Mouse (Mus musculus) myocyte (in vitro differentiated cells): ENCODE data around the gene Styk1. TPM values are rescaled to one million over a fixed set of nuclear protein-coding genes. Genes with fewer than 3 reads are reported as not detected.

Experiments
- H3K27me3 ChIP-seq: one replicate; pipeline ENCODE4 v1.6.1; 2011; ENCODE audit not compliant: control insufficient read depth, insufficient read depth, insufficient read length
- H3K36me3 ChIP-seq: one replicate; pipeline ENCODE4 v1.6.1; 2011; ENCODE audit not compliant: control insufficient read depth, insufficient read depth
- H3K4me2 ChIP-seq: one replicate; pipeline ENCODE4 v1.6.1; 2011; ENCODE audit warnings: low read depth, control low read depth
- H3K4me3 ChIP-seq: one replicate; pipeline ENCODE4 v1.5.1; 2011; ENCODE audit warnings: mild to moderate bottlenecking, control low read depth, moderate library complexity
- H3K79me2 ChIP-seq: one replicate; pipeline ENCODE4 v1.6.1; 2011; ENCODE audit not compliant: control insufficient read depth, insufficient read depth
- H3ac ChIP-seq: one replicate; pipeline ENCODE4 v1.6.1; 2011; ENCODE audit not compliant: control insufficient read depth, insufficient read length
- CEBPB ChIP-seq: IDR thresholded peaks from 2 replicates; pipeline ENCODE4 v1.6.1; 2011; ENCODE audit warnings: mild to moderate bottlenecking, moderate library complexity; ENCODE audit not compliant: poor library complexity, insufficient read depth, severe bottlenecking
- E2F4 ChIP-seq: IDR thresholded peaks from one replicate; pipeline ENCODE4 v1.6.1; 2011; ENCODE audit warnings: mild to moderate bottlenecking, control low read depth, moderate library complexity; ENCODE audit not compliant: insufficient read depth
- MAX ChIP-seq: IDR thresholded peaks from one replicate; pipeline ENCODE4 v1.6.1; 2011; ENCODE audit warnings: low read depth, mild to moderate bottlenecking, control low read depth
- MYOD1 ChIP-seq, 3 experiments: IDR thresholded peaks; one replicate each; pipeline ENCODE4 v1.6.1; 2011; ENCODE audit warnings: control low read depth in 2 of 3, low read depth in 2 of 3, mild to moderate bottlenecking in 2 of 3, moderate library complexity in 1 of 3; ENCODE audit not compliant: insufficient read length in 2 of 3, control insufficient read depth in 1 of 3
- MYOG ChIP-seq, 3 experiments: IDR thresholded peaks; one replicate each; pipeline ENCODE4 v1.6.1; 2011; ENCODE audit warnings: control low read depth in 2 of 3, low read depth in 2 of 3, mild to moderate bottlenecking in 2 of 3; ENCODE audit not compliant: insufficient read length in 2 of 3, control insufficient read depth in 1 of 3, insufficient read depth in 1 of 3
- POLR2A ChIP-seq: IDR thresholded peaks from one replicate; pipeline ENCODE4 v1.6.1; 2011; ENCODE audit warnings: low read depth, mild to moderate bottlenecking, control low read depth, moderate library complexity; ENCODE audit not compliant: insufficient read length
- POLR2AphosphoS2 ChIP-seq: IDR thresholded peaks from one replicate; pipeline ENCODE4 v1.6.1; 2011; ENCODE audit warnings: low read depth, control low read depth; ENCODE audit not compliant: insufficient read length
- REST ChIP-seq: IDR thresholded peaks from one replicate; pipeline ENCODE4 v1.6.1; 2011; ENCODE audit warnings: mild to moderate bottlenecking, control low read depth, moderate library complexity; ENCODE audit not compliant: insufficient read depth, insufficient read length
- SRF ChIP-seq: IDR thresholded peaks from one replicate; pipeline ENCODE4 v1.6.1; 2011; ENCODE audit warnings: low read depth; ENCODE audit not compliant: control insufficient read depth, insufficient read length
- TCF12 ChIP-seq: IDR thresholded peaks from one replicate; pipeline ENCODE4 v1.6.1; 2011; ENCODE audit warnings: mild to moderate bottlenecking, control low read depth; ENCODE audit not compliant: poor library complexity, insufficient read depth, severe bottlenecking
- TCF3 ChIP-seq: IDR thresholded peaks from one replicate; pipeline ENCODE4 v1.6.1; 2011; ENCODE audit warnings: low read depth, control low read depth; ENCODE audit not compliant: insufficient read length
- USF1 ChIP-seq: IDR thresholded peaks from one replicate; pipeline ENCODE4 v1.6.1; 2011; ENCODE audit warnings: low read depth, mild to moderate bottlenecking, control low read depth, moderate library complexity
- polyA plus RNA-seq: library from polyadenylated mRNA; unstranded; fragments of >200 nt; fragmentation: generic; extraction: Trizol; gene quantifications from one replicate; pipeline ENCODE4 v1.2.1, GENCODE M21; 2012; ENCODE audit warnings: missing spikeins

Gene Styk1
- 0.06 TPM for polyA plus RNA-seq

DNA sequence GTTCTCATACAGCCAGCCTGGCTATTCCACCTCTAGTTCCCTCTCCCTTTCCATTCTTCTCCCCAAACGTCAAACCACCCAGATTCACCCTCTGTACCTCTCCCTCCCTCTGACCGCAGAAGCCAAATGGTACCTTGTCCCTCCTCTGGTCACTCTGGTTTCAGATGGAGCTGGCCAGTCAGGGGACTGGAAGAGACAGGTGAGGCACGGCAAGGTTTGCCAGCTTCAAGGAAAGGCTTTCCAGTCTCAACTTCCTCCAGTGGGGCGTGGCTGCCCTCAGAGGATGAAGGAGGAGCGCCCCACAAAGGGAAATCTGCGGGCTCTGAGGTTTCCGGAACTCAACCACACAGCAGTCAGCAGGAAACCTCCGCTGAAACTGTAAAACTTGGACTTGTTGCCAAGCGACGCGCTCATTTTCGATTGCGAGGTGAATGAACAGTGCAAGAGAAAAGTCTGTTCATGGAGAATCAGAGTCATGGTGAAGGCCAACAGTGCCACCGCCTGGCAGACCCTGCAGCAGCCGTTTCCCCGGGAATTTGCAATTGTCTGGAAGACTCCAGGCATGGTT is at the start of gene Styk1:
Gene Styk1 (minus strand): TSS at position 246 of the 568 bp plus-strand sequence.
- Histone ChIP-seq H3K79me2 (no peaks in the 10 kb centered on the region), H3K27me3 (no peaks in the 10 kb centered on the region), H3K36me3 (no peaks in the 10 kb centered on the region), H3K4me2 (peak within 1 kb of the TSS; percentile 41), H3K4me3 (no peak within 1 kb of the TSS), H3ac (no peak within 1 kb of the TSS)
- no peak for TF ChIP-seq CEBPB
- TF ChIP-seq REST = no peak

DNA sequence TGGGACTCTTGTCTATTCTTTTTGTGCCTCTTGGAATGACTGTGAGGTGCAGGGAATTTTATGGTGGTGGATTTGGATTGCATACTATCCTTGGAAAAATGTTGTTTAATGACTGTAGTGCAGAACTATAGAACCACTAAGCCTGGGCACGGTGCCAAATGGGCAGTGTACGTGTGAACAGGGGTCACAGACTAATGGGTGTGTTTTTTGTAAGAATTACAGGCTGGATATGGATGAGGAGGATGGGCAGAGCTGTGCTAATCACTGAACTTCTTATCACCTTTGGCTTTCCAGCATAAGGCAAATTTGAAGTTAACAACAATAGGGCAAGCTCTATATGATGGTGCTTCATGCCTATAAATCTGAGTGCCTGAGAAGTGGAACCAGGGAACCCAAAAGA is 49.6 kb upstream of the Styk1 start:
- Histone ChIP-seq H3K27me3 (no peaks in the 10 kb centered on the region), H3K4me3 (no peak overlapping the region), H3K79me2 (no peaks in the 10 kb centered on the region), H3K4me2 (no peak overlapping the region), H3ac (no peak overlapping the region), H3K36me3 (no peaks in the 10 kb centered on the region)
- TF ChIP-seq MYOG (IDR thresholded peaks at IDR 0.05; ENCODE audit: control insufficient read depth in 1 of 3, insufficient read depth in 1 of 3, insufficient read length in 2 of 3, low read depth in 2 of 3) (no peak), SRF (no peak), POLR2A (no peak), TCF12 (no peak), USF1 (no peak), MYOD1 (IDR thresholded peaks at IDR 0.05; ENCODE audit: control insufficient read depth in 1 of 3, insufficient read length in 2 of 3, low read depth in 2 of 3) (no peak), REST (no peak)

DNA sequence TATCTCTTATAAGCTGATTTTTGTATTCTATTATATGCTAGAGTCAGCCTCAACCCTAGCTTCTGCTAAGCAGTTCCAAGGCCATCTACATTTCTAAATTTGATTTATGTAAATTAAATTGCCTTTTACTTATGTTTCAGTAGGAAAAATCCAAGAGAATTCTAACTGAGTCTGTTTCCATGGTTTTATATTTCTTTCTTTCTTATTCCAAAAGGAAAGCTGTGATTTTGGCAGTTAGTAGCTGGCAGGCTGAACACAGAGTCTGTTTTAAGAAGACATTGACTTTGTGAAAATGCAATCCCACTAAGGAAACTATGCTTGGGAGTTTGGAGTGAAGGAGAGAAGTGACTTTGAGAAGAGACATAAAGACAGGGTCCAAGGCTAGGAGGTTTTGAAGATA is 49.2 kb upstream of the Styk1 start:
- H3ac ChIP-seq = no peak overlapping the region
- no peaks in the 10 kb centered on the region for H3K79me2 ChIP-seq
- H3K4me3 ChIP-seq = no peak overlapping the region
- no peak overlapping the region for H3K4me2 ChIP-seq
- TF ChIP-seq CEBPB (no peak), POLR2AphosphoS2 (no peak), MAX (no peak), TCF12 (no peak)
- H3K36me3 ChIP-seq = no peaks in the 10 kb centered on the region
- H3K27me3 ChIP-seq = no peaks in the 10 kb centered on the region

DNA sequence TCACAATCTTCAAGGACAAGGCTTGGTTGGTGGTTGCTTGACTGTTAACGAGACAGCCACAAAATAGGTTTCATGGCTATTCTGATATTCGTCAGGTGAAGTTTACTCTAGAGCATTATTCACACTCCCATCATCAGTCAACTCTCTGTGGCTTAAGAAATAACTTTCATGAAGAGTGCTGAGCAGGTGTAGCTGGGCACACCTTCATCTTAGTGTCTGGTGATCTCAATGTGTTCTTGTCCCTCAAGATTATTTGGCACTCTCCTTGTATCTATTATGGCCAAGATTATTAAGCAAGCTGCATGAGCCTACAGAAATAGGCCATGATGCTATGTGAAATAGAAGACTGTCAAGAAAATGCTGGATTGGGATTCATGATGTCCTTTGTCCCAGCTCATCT is 47.9 kb upstream of the Styk1 start:
- no peak for TF ChIP-seq MAX
- TF ChIP-seq SRF = no peak
- no peak for TF ChIP-seq REST
- TF ChIP-seq MYOG (IDR thresholded peaks at IDR 0.05; ENCODE audit: control insufficient read depth in 1 of 3, insufficient read depth in 1 of 3, insufficient read length in 2 of 3, low read depth in 2 of 3) = peak in 1 of 3 experiments; percentile 49
- TF ChIP-seq POLR2A = no peak
- no peak for TF ChIP-seq CEBPB
- no peak for TF ChIP-seq E2F4
- TF ChIP-seq TCF12 = peak; percentile 36
- TF ChIP-seq TCF3 = no peak
- no peak for TF ChIP-seq USF1
- peak; percentile 60 to 91 (median 81) for TF ChIP-seq MYOD1 (IDR thresholded peaks at IDR 0.05; ENCODE audit: control insufficient read depth in 1 of 3, insufficient read length in 2 of 3, low read depth in 2 of 3)
- no peak overlapping the region for H3K4me3 ChIP-seq
- H3K27me3 ChIP-seq = no peaks in the 10 kb centered on the region

DNA sequence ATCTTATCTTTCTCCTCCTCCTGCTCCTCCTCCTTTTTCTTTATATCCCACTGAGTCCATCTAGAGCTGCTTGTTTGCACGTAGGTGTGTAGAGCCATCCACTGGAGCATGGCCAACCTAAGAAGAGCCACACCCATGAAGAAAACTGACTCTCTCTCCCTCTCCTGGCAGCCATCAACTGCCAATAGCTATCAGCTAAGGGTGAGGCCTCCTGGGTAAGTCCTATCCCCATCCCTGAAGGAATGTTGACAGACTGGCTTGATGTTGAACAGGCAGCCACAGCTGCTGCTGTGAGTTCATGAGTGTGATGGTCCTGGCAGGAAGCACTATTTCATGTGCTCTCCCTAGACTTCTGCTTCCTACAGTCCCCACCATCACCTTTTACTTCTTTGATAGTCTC is 43.3 kb upstream of the Styk1 start:
- Histone ChIP-seq H3K79me2 (no peaks in the 10 kb centered on the region), H3ac (no peak overlapping the region), H3K4me2 (no peak overlapping the region), H3K27me3 (no peaks in the 10 kb centered on the region), H3K36me3 (no peaks in the 10 kb centered on the region), H3K4me3 (no peak overlapping the region)
- TF ChIP-seq POLR2A (no peak), REST (no peak), POLR2AphosphoS2 (no peak), SRF (no peak), TCF3 (peak; percentile 11), CEBPB (no peak), MYOG (IDR thresholded peaks at IDR 0.05; ENCODE audit: control insufficient read depth in 1 of 3, insufficient read depth in 1 of 3, insufficient read length in 2 of 3, low read depth in 2 of 3) (peak in 1 of 3 experiments; percentile 16), MYOD1 (IDR thresholded peaks at IDR 0.05; ENCODE audit: control insufficient read depth in 1 of 3, insufficient read length in 2 of 3, low read depth in 2 of 3) (peak; percentile 72 to 90 (median 84)), MAX (no peak)

More for the DNA sequence above, 47.9 kb upstream of the Styk1 start:
- no peak overlapping the region for H3ac ChIP-seq
- H3K4me2 ChIP-seq = no peak overlapping the region
- H3K36me3 ChIP-seq = no peaks in the 10 kb centered on the region
- H3K79me2 ChIP-seq = no peaks in the 10 kb centered on the region
